Mouse (Mus musculus) neural tube, embryonic 11.5 days (tissue): Measurements from ENCODE around the gene Selenom. TPM values are rescaled to one million over a fixed set of nuclear protein-coding genes. Genes with fewer than 3 reads are reported as not detected.

Experiments used
- ATAC-seq: fragments of 200-750 bp; cut with Nextera tagmentation; 2 replicates; pipeline ENCODE4 v1.8.0; 2017; ENCODE audit warnings: moderate number of reproducible peaks, mild to moderate bottlenecking, moderate TSS enrichment, moderate library complexity; ENCODE audit not compliant: insufficient read depth, low FRiP score, low TSS enrichment
- DNase-seq: peaks from one replicate; pipeline ENCODE4 v3.0.0-alpha.2; 2015; ENCODE audit warnings: low spot score
- H3K27ac ChIP-seq: fragments of 300-500 bp; sonication (generic); 2 replicates; pipeline ENCODE4 v1.5.1; 2014; ENCODE audit warnings: low read depth, mild to moderate bottlenecking, low read length
- H3K27me3 ChIP-seq: fragments of 300-500 bp; sonication (generic); 2 replicates; pipeline ENCODE4 v1.6.1; 2014; ENCODE audit warnings: mild to moderate bottlenecking, low read length, mixed read lengths; ENCODE audit not compliant: control insufficient read depth, insufficient read depth
- H3K36me3 ChIP-seq: fragments of 300-500 bp; sonication (generic); 2 replicates; pipeline ENCODE4 v1.6.1; 2014; ENCODE audit warnings: mild to moderate bottlenecking, low read length, moderate library complexity, mixed read lengths; ENCODE audit not compliant: control insufficient read depth, insufficient read depth
- H3K4me1 ChIP-seq: fragments of 300-500 bp; sonication (generic); 2 replicates; pipeline ENCODE4 v1.6.1; 2014; ENCODE audit warnings: low read length, mixed read lengths; ENCODE audit not compliant: control insufficient read depth, insufficient read depth
- H3K4me2 ChIP-seq: fragments of 300-500 bp; sonication (generic); 2 replicates; pipeline ENCODE4 v1.6.1; 2014; ENCODE audit warnings: low read depth, mild to moderate bottlenecking, moderate library complexity
- H3K4me3 ChIP-seq: fragments of 300-500 bp; sonication (generic); 2 replicates; pipeline ENCODE4 v1.5.1; 2014; ENCODE audit warnings: low read depth, low read length
- H3K9ac ChIP-seq: fragments of 300-500 bp; sonication (generic); 2 replicates; pipeline ENCODE4 v1.6.1; 2014; ENCODE audit warnings: mild to moderate bottlenecking, low read length
- H3K9me3 ChIP-seq: fragments of 300-500 bp; sonication (generic); 2 replicates; pipeline ENCODE4 v1.6.1; 2016; ENCODE audit warnings: low read length; ENCODE audit not compliant: control insufficient read depth
- WGBS: fragments of 180-500 bp; shearing (Covaris S2); extraction: QIAGEN DNeasy Blood & Tissue Kit; methylation state at CpG from one replicate; pipeline ENCODE4 v1.1.7; 2014; 5-methylcytosine and 5-hydroxymethylcytosine counted together
- polyA plus RNA-seq: library from polyadenylated mRNA; unstranded; fragments of >200 nt; fragmentation: Nextera tagmentation; extraction: Ambion mirVana; gene quantifications from 2 replicates; pipeline ENCODE4 v1.2.1, GENCODE M21; 2014

The Selenom gene
- polyA plus RNA-seq, 1 experiment from 2014 or later: 57.7 TPM

DNA sequence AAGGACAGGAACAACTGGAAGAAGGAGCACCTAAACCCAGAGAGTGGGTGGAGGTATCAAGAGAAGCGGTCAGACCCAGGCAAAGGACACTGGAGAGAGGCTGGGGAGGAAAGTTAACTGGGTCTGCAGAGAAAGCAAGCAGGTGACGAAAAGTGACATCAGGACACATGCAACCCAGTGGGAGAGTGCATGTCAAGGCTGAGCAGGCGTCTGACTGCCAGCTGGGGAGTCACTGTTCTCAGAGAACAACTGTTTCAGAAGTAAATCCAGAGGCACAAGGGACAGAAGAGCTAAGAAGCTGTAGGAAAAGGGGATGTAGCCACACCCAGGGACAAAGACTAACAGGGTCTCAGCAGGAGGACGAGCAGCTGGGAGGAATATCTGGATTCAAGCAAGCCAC is 11.1 kb downstream of the Selenom start:
- Histone ChIP-seq H3K36me3 (peaks cover 19% of the 10 kb centered on the region), H3K9ac (no peak overlapping the region), H3K27me3 (no peaks in the 10 kb centered on the region), H3K9me3 (no peaks in the 10 kb centered on the region), H3K27ac (no peak overlapping the region), H3K4me2 (no peak overlapping the region), H3K4me3 (no peak overlapping the region), H3K4me1 (no peaks in the 10 kb centered on the region)
- DNase-seq: no peak
- 88% methylated on average over 4 of the region's 4 CpGs for WGBS
- no peak for ATAC-seq

- Histone ChIP-seq H3K4me3 (no peak overlapping the region), H3K4me1 (no peaks in the 10 kb centered on the region), H3K36me3 (peaks cover 21% of the 10 kb centered on the region), H3K27me3 (no peaks in the 10 kb centered on the region), H3K27ac (no peak overlapping the region), H3K9ac (no peak overlapping the region), H3K9me3 (no peaks in the 10 kb centered on the region), H3K4me2 (no peak overlapping the region)
- DNase-seq (no peak), ATAC-seq (no peak)
- 78% methylated on average over 8 of the region's 9 CpGs for WGBS
Observed at GRCm38 (mm10) chr11:3526207-3526606, 11.7 kb downstream of the Selenom start.

DNA sequence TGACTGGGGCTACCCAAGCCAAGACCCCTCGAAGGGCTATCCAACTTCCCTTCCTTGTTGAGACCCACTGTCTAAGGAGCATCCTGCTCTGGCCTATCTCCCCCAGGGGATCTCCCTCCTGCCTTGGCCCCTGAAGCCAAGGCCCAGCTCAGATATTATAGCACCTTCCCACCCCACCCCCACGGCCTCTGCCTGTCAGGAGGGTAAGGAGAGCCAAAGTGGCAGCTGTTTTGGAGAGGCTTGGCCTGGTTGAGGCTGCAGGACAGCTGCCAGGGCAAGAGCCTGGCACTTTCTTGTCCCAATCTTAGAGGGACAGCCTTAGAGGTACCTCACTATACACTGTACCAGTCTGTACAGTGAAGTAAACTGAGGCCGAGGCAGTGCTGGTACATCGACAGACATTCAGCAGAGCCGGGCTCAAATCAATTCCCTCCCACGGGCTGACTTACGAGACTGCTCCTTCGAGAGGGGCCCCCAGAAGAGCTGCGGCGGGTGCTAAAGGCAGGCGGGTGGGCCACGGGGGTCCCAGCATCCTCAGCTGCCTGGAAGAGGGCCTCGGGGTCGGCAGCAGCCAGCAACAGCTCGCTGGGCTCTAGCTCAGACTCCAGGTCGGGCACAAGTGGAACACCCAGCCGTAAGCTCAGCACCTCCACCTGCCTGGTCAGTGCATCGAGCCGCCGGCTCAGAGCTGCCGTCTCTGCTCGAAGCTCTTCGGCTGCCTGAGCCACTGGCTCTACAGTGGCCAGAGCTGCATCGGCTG is 12.7 kb downstream of the Selenom start:
- H3K36me3 ChIP-seq: peaks cover 21% of the 10 kb centered on the region
- ATAC-seq (no peak), DNase-seq (no peak)
- no peak overlapping the region for H3K27ac ChIP-seq
- H3K9ac ChIP-seq: no peak overlapping the region
- 95% methylated on average over 24 of the region's 24 CpGs for WGBS
- no peak overlapping the region for H3K4me3 ChIP-seq
- H3K9me3 ChIP-seq: no peaks in the 10 kb centered on the region
- H3K4me1 ChIP-seq: no peaks in the 10 kb centered on the region
- H3K27me3 ChIP-seq: no peaks in the 10 kb centered on the region
- H3K4me2 ChIP-seq: no peak overlapping the region

DNA sequence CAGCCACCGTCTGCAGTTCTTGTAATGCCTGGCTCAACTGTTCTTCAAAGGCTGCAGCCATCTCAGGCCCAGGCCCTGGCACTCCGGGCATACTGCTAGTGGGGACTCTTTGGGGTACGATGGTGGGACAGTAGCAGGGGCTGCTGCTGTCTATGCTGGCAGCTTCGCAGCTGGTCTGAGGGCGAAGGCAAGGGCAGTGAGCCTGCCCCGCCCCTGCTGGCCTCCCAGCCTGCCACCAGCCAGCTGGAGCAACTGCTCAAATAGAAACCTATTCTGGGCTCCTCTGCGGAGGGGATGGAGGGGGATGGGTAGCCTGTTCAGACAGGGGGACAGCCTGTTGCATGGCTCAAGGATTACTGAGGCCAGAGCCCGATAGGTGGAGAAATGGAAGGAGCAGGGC is 13.3 kb downstream of the Selenom start:
- H3K9ac ChIP-seq: no peak overlapping the region
- no peak overlapping the region for H3K4me3 ChIP-seq
- H3K9me3 ChIP-seq: no peaks in the 10 kb centered on the region
- WGBS: 91% methylated on average over 8 of the region's 8 CpGs
- H3K4me1 ChIP-seq: no peaks in the 10 kb centered on the region
- H3K27me3 ChIP-seq: no peaks in the 10 kb centered on the region
- DNase-seq (no peak), ATAC-seq (no peak)
- H3K4me2 ChIP-seq: no peak overlapping the region
- H3K36me3 ChIP-seq: peaks cover 22% of the 10 kb centered on the region
- no peak overlapping the region for H3K27ac ChIP-seq

GRCm38 (mm10) chr11:3528208-3528607 is 13.7 kb downstream of the Selenom start:
- no peak for DNase-seq
- Histone ChIP-seq H3K27ac (no peak overlapping the region), H3K36me3 (peaks cover 22% of the 10 kb centered on the region), H3K4me1 (no peaks in the 10 kb centered on the region), H3K9ac (no peak overlapping the region), H3K27me3 (no peaks in the 10 kb centered on the region), H3K4me3 (no peak overlapping the region), H3K9me3 (no peaks in the 10 kb centered on the region), H3K4me2 (no peak overlapping the region)
- WGBS: 91% methylated on average over 6 of the region's 6 CpGs
- ATAC-seq: no peak

- 85% methylated on average over 20 of the region's 20 CpGs for WGBS
- Histone ChIP-seq H3K27me3 (no peaks in the 10 kb centered on the region), H3K9ac (no peak overlapping the region), H3K4me1 (no peaks in the 10 kb centered on the region), H3K36me3 (peaks cover 22% of the 10 kb centered on the region), H3K4me2 (no peak overlapping the region), H3K9me3 (no peaks in the 10 kb centered on the region), H3K4me3 (no peak overlapping the region), H3K27ac (no peak overlapping the region)
- no peak for ATAC-seq
- DNase-seq: no peak
Observed at GRCm38 (mm10) chr11:3529476-3530252, 15.2 kb downstream of the Selenom start.

DNA sequence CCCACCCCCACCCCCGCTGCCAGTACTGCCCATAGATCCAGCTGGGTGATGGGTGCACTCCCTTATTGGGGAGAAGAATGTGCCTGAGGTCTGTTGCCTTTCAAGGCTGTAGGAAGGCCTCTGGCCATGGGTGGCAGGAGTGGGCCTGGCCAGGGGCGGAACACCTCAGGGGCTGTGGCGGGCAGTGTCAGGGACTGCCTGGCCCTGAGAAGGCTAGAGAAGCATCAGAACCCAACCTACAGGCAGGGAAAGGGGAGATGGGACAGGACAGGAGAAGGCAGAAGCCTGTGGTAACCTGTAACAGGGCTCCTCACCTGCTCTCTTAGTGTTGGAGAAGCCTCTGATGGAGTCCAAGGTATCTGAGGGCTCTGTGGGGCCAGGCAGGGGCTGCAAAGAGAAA is 16.2 kb downstream of the Selenom start:
- Histone ChIP-seq H3K36me3 (peaks cover 20% of the 10 kb centered on the region), H3K4me2 (no peak overlapping the region)

DNA sequence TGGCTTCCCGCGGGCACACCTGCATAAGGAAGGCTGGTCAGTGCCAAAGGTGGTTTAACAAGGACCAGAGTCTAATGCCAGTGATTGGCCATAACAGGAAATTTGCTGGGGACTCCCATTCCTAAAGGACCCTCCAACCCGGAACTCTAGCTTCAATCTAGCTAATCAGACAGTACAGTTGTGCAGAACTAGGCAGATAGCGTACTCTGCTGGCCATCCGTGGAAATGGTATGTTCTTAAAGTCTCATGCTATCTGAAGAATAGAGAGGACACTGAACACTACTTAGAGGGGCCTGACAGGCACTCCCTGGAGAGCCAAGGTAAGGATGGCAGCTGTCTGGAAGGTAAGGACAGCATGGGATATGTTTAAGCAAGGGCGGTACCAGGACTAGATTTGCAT is 17.1 kb downstream of the Selenom start:
- WGBS: 79% methylated on average over 6 of the region's 6 CpGs
- ATAC-seq: no peak

More for the DNA sequence above, 16.2 kb downstream of the Selenom start:
- no peaks in the 10 kb centered on the region for H3K9me3 ChIP-seq
- DNase-seq: no peak
- H3K4me1 ChIP-seq: peaks cover 4% of the 10 kb centered on the region
- WGBS: 94% methylated on average over 3 of the region's 3 CpGs
- no peak overlapping the region for H3K27ac ChIP-seq
- no peak for ATAC-seq
- no peaks in the 10 kb centered on the region for H3K27me3 ChIP-seq
- no peak overlapping the region for H3K4me3 ChIP-seq
- no peak overlapping the region for H3K9ac ChIP-seq

More for the DNA sequence above, 17.1 kb downstream of the Selenom start:
- Histone ChIP-seq H3K9me3 (no peaks in the 10 kb centered on the region), H3K9ac (no peak overlapping the region), H3K4me3 (no peak overlapping the region), H3K27ac (no peak overlapping the region), H3K27me3 (no peaks in the 10 kb centered on the region), H3K4me1 (peaks cover 10% of the 10 kb centered on the region), H3K36me3 (peaks cover 19% of the 10 kb centered on the region), H3K4me2 (no peak overlapping the region)
- DNase-seq: no peak
